Mouse (Mus musculus) CH12.LX (cell line): ENCODE results near the gene Eef1g. TPM values are rescaled to one million over a fixed set of nuclear protein-coding genes. Genes with fewer than 3 reads are reported as not detected.
A peak's percentile ranks its signal among the peaks of the same experiment; 100 is the strongest.

Source experiments
- DNase-seq: peaks from one replicate; pipeline ENCODE4 v3.0.0-alpha.2; 2013; ENCODE audit errors: extremely low read depth
- H3K27ac ChIP-seq: 2 replicates; pipeline ENCODE4 v1.5.1; 2012; ENCODE audit warnings: low read depth, mild to moderate bottlenecking, control low read depth, moderate library complexity; ENCODE audit not compliant: insufficient read depth
- H3K27me3 ChIP-seq: replicated peaks from 2 replicates; pipeline ENCODE3; 2012; ENCODE audit warnings: inconsistent platforms
- H3K36me3 ChIP-seq, 2 experiments: replicated peaks in 1 of 2; 2 replicates each; pipeline versions ENCODE3 to v1.6.1; 2012; ENCODE audit warnings: inconsistent platforms in 1 of 2, low read length in 1 of 2, mild to moderate bottlenecking in 1 of 2, mixed read lengths in 1 of 2, moderate library complexity in 1 of 2; ENCODE audit not compliant: control insufficient read depth in 1 of 2, insufficient read depth in 1 of 2
- H3K4me1 ChIP-seq, 2 experiments: 2 replicates each; pipeline ENCODE4 v1.6.1; 2012; ENCODE audit warnings: inconsistent platforms in 1 of 2, moderate library complexity in 1 of 2; ENCODE audit not compliant: insufficient read depth in 2 of 2, control insufficient read depth in 1 of 2
- H3K4me2 ChIP-seq: 2 replicates; pipeline ENCODE4 v1.6.1; 2012; ENCODE audit warnings: low read depth, mild to moderate bottlenecking, control low read depth; ENCODE audit not compliant: poor library complexity, insufficient read depth, severe bottlenecking
- H3K4me3 ChIP-seq, 3 experiments: fragments of 150-350 bp in 1 of 3; sonication (generic) in 1 of 3; replicated peaks in 1 of 3; 2 replicates each; pipeline versions ENCODE3 to v1.5.1; 2011 to 2012; ENCODE audit warnings: low read depth in 2 of 3, low read length in 2 of 3, mild to moderate bottlenecking in 2 of 3, moderate library complexity in 2 of 3, control low read depth in 1 of 3, improper control_type of control experiment in 1 of 3, inconsistent platforms in 1 of 3, mixed read lengths in 1 of 3; ENCODE audit not compliant: poor library complexity in 1 of 3
- H3K79me2 ChIP-seq: replicated peaks from 2 replicates; pipeline ENCODE4 v1.6.1; 2012; ENCODE audit warnings: mild to moderate bottlenecking, moderate library complexity; ENCODE audit not compliant: control insufficient read depth, poor library complexity, insufficient read depth, severe bottlenecking; ENCODE audit errors: extremely low read depth
- H3K9ac ChIP-seq: 2 replicates; pipeline ENCODE4 v1.6.1; 2012; ENCODE audit warnings: low read depth, mild to moderate bottlenecking, control low read depth, moderate library complexity; ENCODE audit not compliant: insufficient read depth
- H3K9me3 ChIP-seq: replicated peaks from 2 replicates; pipeline ENCODE3; 2012; ENCODE audit warnings: low read length, inconsistent platforms, mixed read lengths
- BHLHE40 ChIP-seq: IDR thresholded peaks from 2 replicates; pipeline ENCODE4 v1.6.1; 2011; ENCODE audit warnings: mild to moderate bottlenecking, low read depth, low read length, improper control_type of control experiment
- CTCF ChIP-seq, 2 experiments: IDR thresholded peaks in 1 of 2; conservative IDR thresholded peaks in 1 of 2; 2 replicates each; pipeline ENCODE4 v1.5.1; 2011 to 2012; ENCODE audit warnings: low read depth in 2 of 2, low read length in 2 of 2, improper control_type of control experiment in 1 of 2, inconsistent platforms in 1 of 2, mild to moderate bottlenecking in 1 of 2, moderate library complexity in 1 of 2
- E2F4 ChIP-seq: IDR thresholded peaks from 2 replicates; pipeline ENCODE4 v1.6.1; 2011; ENCODE audit warnings: low read depth, low read length, improper control_type of control experiment; ENCODE audit not compliant: insufficient replicate concordance
- ELF1 ChIP-seq: IDR thresholded peaks from 2 replicates; pipeline ENCODE4 v1.6.1; 2014; ENCODE audit warnings: low read depth, mild to moderate bottlenecking, inconsistent platforms, low read length, improper control_type of control experiment
- ETS1 ChIP-seq: conservative IDR thresholded peaks from 2 replicates; pipeline ENCODE4 v1.6.1; 2012; ENCODE audit warnings: low read depth, mild to moderate bottlenecking, inconsistent platforms, low read length, improper control_type of control experiment, moderate library complexity
- HCFC1 ChIP-seq: IDR thresholded peaks from 2 replicates; pipeline ENCODE4 v1.6.1; 2012; ENCODE audit warnings: low read depth, mild to moderate bottlenecking, inconsistent platforms, low read length, improper control_type of control experiment
- IRF4 ChIP-seq: IDR thresholded peaks from 2 replicates; pipeline ENCODE4 v1.6.1; 2014; ENCODE audit warnings: low read depth, mild to moderate bottlenecking, inconsistent platforms, low read length, improper control_type of control experiment
- KAT2A ChIP-seq: IDR thresholded peaks from 2 replicates; pipeline ENCODE4 v1.6.1; 2012; ENCODE audit warnings: low read length, improper control_type of control experiment, inconsistent platforms; ENCODE audit not compliant: insufficient replicate concordance
- MAFK ChIP-seq: IDR thresholded peaks from 2 replicates; pipeline ENCODE4 v1.6.1; 2011; ENCODE audit warnings: low read length, improper control_type of control experiment; ENCODE audit not compliant: insufficient replicate concordance
- MAX ChIP-seq: IDR thresholded peaks from 2 replicates; pipeline ENCODE4 v1.6.1; 2011; ENCODE audit warnings: low read length, improper control_type of control experiment
- MEF2A ChIP-seq: IDR thresholded peaks from 2 replicates; pipeline ENCODE4 v1.6.1; 2014; ENCODE audit warnings: low read depth, mild to moderate bottlenecking, inconsistent platforms, low read length, improper control_type of control experiment, borderline replicate concordance
- MXI1 ChIP-seq: IDR thresholded peaks from 2 replicates; pipeline ENCODE4 v1.6.1; 2011; ENCODE audit warnings: mild to moderate bottlenecking, low read depth, low read length, improper control_type of control experiment
- MYC ChIP-seq: IDR thresholded peaks from 2 replicates; pipeline ENCODE4 v1.6.1; 2011; ENCODE audit warnings: low read depth, mild to moderate bottlenecking, improper control_type of control experiment, low read length
- NELFE ChIP-seq: IDR thresholded peaks from 2 replicates; pipeline ENCODE4 v1.6.1; 2011; ENCODE audit warnings: low read depth, low read length, improper control_type of control experiment
- PAX5 ChIP-seq: IDR thresholded peaks from 2 replicates; pipeline ENCODE4 v1.6.1; 2012; ENCODE audit warnings: low read length, inconsistent platforms, mixed read lengths
- POLR2A ChIP-seq: IDR thresholded peaks from 2 replicates; pipeline ENCODE4 v1.6.1; 2011; ENCODE audit warnings: low read depth, mild to moderate bottlenecking, improper control_type of control experiment, low read length
- POLR2AphosphoS2 ChIP-seq: IDR thresholded peaks from 2 replicates; pipeline ENCODE4 v1.6.1; 2011; ENCODE audit warnings: low read depth, low read length, improper control_type of control experiment
- RAD21 ChIP-seq: IDR thresholded peaks from 2 replicates; pipeline ENCODE4 v1.6.1; 2011; ENCODE audit warnings: low read depth, mild to moderate bottlenecking, low read length, improper control_type of control experiment, moderate library complexity
- SIN3A ChIP-seq: IDR thresholded peaks from 2 replicates; pipeline ENCODE4 v1.6.1; 2012; ENCODE audit warnings: low read length, improper control_type of control experiment, inconsistent platforms
- SMC3 ChIP-seq: IDR thresholded peaks from 2 replicates; pipeline ENCODE4 v1.6.1; 2011; ENCODE audit warnings: low read depth, low read length, improper control_type of control experiment
- TBP ChIP-seq: conservative IDR thresholded peaks from 2 replicates; pipeline ENCODE4 v1.6.1; 2011; ENCODE audit warnings: low read depth, low read length, improper control_type of control experiment
- TCF12 ChIP-seq: IDR thresholded peaks from 2 replicates; pipeline ENCODE4 v1.6.1; 2014; ENCODE audit warnings: low read depth, mild to moderate bottlenecking, inconsistent platforms, low read length, improper control_type of control experiment
- UBTF ChIP-seq: IDR thresholded peaks from 2 replicates; pipeline ENCODE4 v1.6.1; 2012; ENCODE audit warnings: low read depth, mild to moderate bottlenecking, inconsistent platforms, low read length, improper control_type of control experiment, moderate library complexity
- ZKSCAN1 ChIP-seq: IDR thresholded peaks from 2 replicates; pipeline ENCODE4 v1.6.1; 2012; ENCODE audit warnings: low read depth, inconsistent platforms, low read length, improper control_type of control experiment, borderline replicate concordance
- ZMIZ1 ChIP-seq: IDR thresholded peaks from 2 replicates; pipeline ENCODE4 v1.6.1; 2012; ENCODE audit warnings: low read depth, mild to moderate bottlenecking, inconsistent platforms, low read length, improper control_type of control experiment
- ZNF384 ChIP-seq: IDR thresholded peaks from 2 replicates; pipeline ENCODE4 v1.6.1; 2012; ENCODE audit warnings: low read depth, low read length, improper control_type of control experiment, inconsistent platforms
- dilution Hi-C: fragments of 300-500 bp; cut with MboI; formaldehyde crosslinking; loops from 2 replicates; pipeline ENCODE4 v1.14.3; 2020; ENCODE audit warnings: low sequenced_read_pairs; ENCODE audit not compliant: extremely low pct_unique_long_range_greater_than_20kb, extremely low pct_ligation_motif_present
- in situ Hi-C: fragments of 300-500 bp; cut with MboI; formaldehyde crosslinking; loops from 3 replicates; pipeline ENCODE4 v1.14.3; 2019; ENCODE audit warnings: low sequenced_read_pairs, low pct_ligation_motif_present, low pct_unique_long_range_greater_than_20kb, mixed read lengths
- polyA plus RNA-seq: library from polyadenylated mRNA; unstranded; fragments of >175 nt; gene quantifications from 2 replicates; pipeline ENCODE4 v1.2.1, GENCODE M21; 2012; ENCODE audit warnings: low read depth; ENCODE audit not compliant: insufficient read length
- total RNA-seq, 2 experiments: library from RNA; depleted of rRNA; stranded (reverse); fragments of 300-350 nt in 1 of 2; fragments of >200 nt in 1 of 2; gene quantifications; 2 replicates each; pipeline ENCODE4 v1.2.3; 2012 to 2014

Gene Eef1g
- total and polyA plus RNA-seq, 3 experiments: 1,172 to 1,511 (median 1,294) TPM

DNA sequence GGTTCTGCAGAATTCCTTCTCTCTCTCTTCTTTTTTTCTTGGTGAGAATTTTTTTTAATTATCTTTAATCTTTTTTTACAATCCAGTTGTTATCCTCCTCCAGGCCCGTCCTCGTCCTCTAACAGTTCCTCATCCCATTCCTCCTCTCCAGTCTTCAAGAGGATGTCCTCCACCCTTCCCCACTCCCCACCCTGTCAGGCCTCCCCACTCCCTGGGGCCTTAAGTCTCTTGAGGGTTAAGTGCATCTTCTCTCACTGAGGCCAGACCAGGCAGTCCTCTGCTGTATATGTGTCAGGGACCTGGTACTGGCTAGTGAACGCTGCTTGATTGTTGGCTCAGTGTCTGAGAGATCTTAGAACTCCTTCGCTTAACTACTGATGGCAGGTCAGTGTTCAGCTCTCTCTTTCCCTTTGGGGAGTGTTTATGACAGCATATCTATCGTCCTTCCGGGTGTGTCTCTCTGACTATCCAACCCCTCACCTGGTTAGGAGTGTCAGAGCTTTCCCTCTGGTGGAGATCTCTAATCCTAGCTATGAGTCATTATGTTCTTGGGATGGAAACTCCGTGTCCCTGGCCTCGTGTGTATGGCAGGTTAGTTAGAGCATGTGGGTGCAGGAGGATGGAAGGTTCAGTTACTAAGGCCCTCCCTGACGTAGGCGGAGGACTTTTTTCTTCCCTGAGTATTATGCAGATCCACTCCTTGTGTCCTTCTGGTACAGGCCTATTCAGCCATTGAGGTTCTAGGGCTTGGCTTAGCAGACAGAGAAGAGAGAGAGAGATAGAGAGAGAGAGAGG, 28.2 kb downstream of the Eef1g start (continued):
- no peak for TF ChIP-seq RAD21
- no peak for TF ChIP-seq HCFC1
- TF ChIP-seq ZKSCAN1: no peak
- no peak for TF ChIP-seq E2F4
- TF ChIP-seq ELF1: peak; percentile 25; the same call in 1 of the 2 replicates
- TF ChIP-seq MEF2A: no peak
- TF ChIP-seq MXI1: peak; percentile 82
- no peak for TF ChIP-seq ZNF384
- no peak for TF ChIP-seq POLR2AphosphoS2
- 0 out of 2 replicates have a peak, but pooled peaks have one; percentile 14 for TF ChIP-seq TCF12
- no peak for TF ChIP-seq NELFE
- TF ChIP-seq UBTF: no peak
- TF ChIP-seq POLR2A: no peak; the same call in 1 of the 2 replicates
- no peak for TF ChIP-seq PAX5
- TF ChIP-seq, all 38 proteins: peak for 6

DNA sequence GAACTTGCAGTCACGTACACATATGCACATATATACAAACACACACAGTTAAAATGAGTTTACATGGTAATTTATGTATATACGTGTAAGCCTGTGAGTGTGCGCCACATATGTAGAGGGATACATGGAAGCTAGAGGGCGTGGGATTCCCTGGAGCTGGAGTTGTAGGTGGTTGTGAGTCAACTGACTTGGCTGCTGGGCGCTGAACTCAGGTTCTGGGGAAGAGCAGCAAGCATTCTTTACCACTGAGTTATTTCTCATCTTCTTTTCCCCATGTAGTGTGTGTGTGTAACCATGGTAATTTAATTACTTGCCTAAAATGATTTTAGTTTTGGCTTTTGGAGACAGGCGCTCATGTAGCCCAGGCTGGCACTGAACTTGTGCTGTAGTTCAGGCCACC, 29.8 kb downstream of the Eef1g start:
- Histone ChIP-seq H3K36me3 (peaks cover 13 to 19% of the 10 kb centered on the region in 2 experiments), H3K9ac (peak overlapping the region; percentile 46; the same call in 1 of the 2 replicates), H3K4me1 (peaks cover 34 to 77% of the 10 kb centered on the region in 2 experiments), H3K79me2 (peaks cover 62% of the 10 kb centered on the region), H3K27ac (peak overlapping the region; percentile 88), H3K4me2 (peak overlapping the region; percentile 45), H3K4me3 (peak overlapping the region in 1 of 3 experiments; percentile 5), H3K27me3 (no peaks in the 10 kb centered on the region), H3K9me3 (no peaks in the 10 kb centered on the region)
- in situ Hi-C loops (loop anchor here (10.0 kb wide), 1 partner anchor 58 kb away; no protein-coding TSS in a partner anchor), dilution Hi-C loops (no loop called here)
- TF ChIP-seq SIN3A (0 out of 2 replicates have a peak, but pooled peaks have one; percentile 24), SMC3 (no peak), MAFK (no peak)
- no peak for DNase-seq

DNA sequence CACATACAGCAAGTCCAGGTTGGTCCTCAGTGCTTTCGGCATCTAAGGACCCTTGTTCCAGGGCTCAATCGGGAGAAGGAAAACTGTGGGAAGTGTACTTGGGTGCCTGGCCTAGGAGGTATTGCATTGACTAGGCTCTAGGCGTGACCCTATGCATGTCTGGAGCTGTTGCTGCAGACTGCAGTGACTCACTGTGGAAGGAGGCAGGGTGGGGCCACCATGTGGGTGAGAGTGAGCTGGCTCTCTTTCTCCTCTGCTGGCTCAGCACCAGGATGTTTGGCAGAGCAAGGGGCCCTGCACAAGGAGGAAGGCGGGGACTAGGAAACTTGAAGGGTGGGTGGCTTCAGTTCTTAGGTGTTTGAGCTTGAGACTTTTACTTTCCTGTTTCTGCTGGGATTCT, 30.7 kb downstream of the Eef1g start:
- H3K27ac ChIP-seq: peak overlapping the region; percentile 88
- dilution Hi-C loops (no loop called here), in situ Hi-C loops (loop anchor here (10.0 kb wide), 1 partner anchor 57 kb away; no protein-coding TSS in a partner anchor)
- peak overlapping the region in 1 of 3 experiments; percentile 15 for H3K4me3 ChIP-seq
- H3K36me3 ChIP-seq: peaks cover 22 to 28% of the 10 kb centered on the region in 2 experiments
- H3K9me3 ChIP-seq: no peaks in the 10 kb centered on the region
- H3K79me2 ChIP-seq: peaks cover 62% of the 10 kb centered on the region
- peaks cover 26 to 67% of the 10 kb centered on the region in 2 experiments for H3K4me1 ChIP-seq
- no peaks in the 10 kb centered on the region for H3K27me3 ChIP-seq
- DNase-seq: peak; percentile 80
- H3K9ac ChIP-seq: peak overlapping the region; percentile 46
- H3K4me2 ChIP-seq: peak overlapping the region; percentile 45
- TF ChIP-seq SMC3: peak; percentile 45
- no peak for TF ChIP-seq KAT2A
- TF ChIP-seq HCFC1: no peak; the same call in 1 of the 2 replicates
- TF ChIP-seq IRF4: peak; percentile 60
- TF ChIP-seq ZMIZ1: 0 out of 2 replicates have a peak, but pooled peaks have one; percentile 37
- 0 out of 4 replicates have a peak, but pooled peaks of 1 of the 2 experiments have one; percentile 23 for TF ChIP-seq CTCF (conservative IDR thresholded peaks at IDR 0.05 in 1 of 2, IDR thresholded peaks at IDR 0.05 in 1 of 2; ENCODE audit: low read depth in 2 of 2, low read length in 2 of 2)
- TF ChIP-seq POLR2A: peak; percentile 53; the same call in 1 of the 2 replicates
- TF ChIP-seq MAX: peak; percentile 78; the same call in 1 of the 2 replicates
- TF ChIP-seq MYC: peak; percentile 80; the same call in 1 of the 2 replicates
- TF ChIP-seq SIN3A: peak; percentile 72
- TF ChIP-seq ETS1: peak; percentile 67
- 0 out of 2 replicates have a peak, but pooled peaks have one; percentile 51 for TF ChIP-seq BHLHE40
- no peak for TF ChIP-seq TBP
- TF ChIP-seq TCF12: peak; percentile 66
- TF ChIP-seq ZKSCAN1: no peak
- peak; percentile 74 for TF ChIP-seq MXI1
- peak; percentile 88 for TF ChIP-seq MAFK
